Mouse (Mus musculus): ENCODE data around the gene Zfp229. TPM values are rescaled to one million over a fixed set of nuclear protein-coding genes. Genes with fewer than 3 reads are reported as not detected.
"Not testable (repeated sequence)": the region's sequence is repeated elsewhere in the genome, so short reads cannot be mapped to it uniquely, and the experiment has no call there.

Gene Zfp229
- polyA plus RNA-seq (2012; rRNA removed), result 4.4 and 4.6 TPM in 2 replicates

GRCm38 (mm10) chr17:21730495-21730894 lies at the start of gene Zfp229:
Zfp229 (plus strand) TSS chr17:21730795.
- DNase-seq (ENCODE audit: low spot score), result not testable (repeated sequence)

- DNase-seq (ENCODE audit: low spot score), result no peak
These were observed 39.0 kb upstream of the Zfp229 start, which contains the start of gene Gm10226 for GRCm38 (mm10) chr17:21691560-21691959. Gm10226 (plus strand) TSS chr17:21691860.

GRCm38 (mm10) chr17:21693342-21693741 lies 37.3 kb upstream of the Zfp229 start:
- no peak for DNase-seq (ENCODE audit: low spot score)

GRCm38 (mm10) chr17:21696073-21696472 lies 34.5 kb upstream of the Zfp229 start:
- no peak for DNase-seq (ENCODE audit: low spot score)

- DNase-seq (ENCODE audit: low spot score), result no peak
These were observed 28.0 kb upstream of the Zfp229 start for GRCm38 (mm10) chr17:21702281-21703240.

- DNase-seq (ENCODE audit: low spot score), result no peak
These were observed 27.2 kb upstream of the Zfp229 start for GRCm38 (mm10) chr17:21703414-21703813.

GRCm38 (mm10) chr17:21707343-21707996 lies 23.1 kb upstream of the Zfp229 start, which contains the start of gene Zfp760:
Zfp760 (plus strand) TSS chr17:21707741.
- DNase-seq (ENCODE audit: low spot score), result peak; percentile 55

- DNase-seq (ENCODE audit: low spot score), result no peak
These were observed 22.2 kb upstream of the Zfp229 start for GRCm38 (mm10) chr17:21708401-21708800.

- no peak for DNase-seq (ENCODE audit: low spot score)
These were observed 2.5 kb downstream of the Zfp229 start for GRCm38 (mm10) chr17:21733049-21733448.

- DNase-seq (ENCODE audit: low spot score), result peak; percentile 63
These were observed 3.0 kb downstream of the Zfp229 start for GRCm38 (mm10) chr17:21733529-21734031.

GRCm38 (mm10) chr17:21752791-21753190 lies 22.2 kb downstream of the Zfp229 start:
- no peak for DNase-seq (ENCODE audit: low spot score)

- DNase-seq (ENCODE audit: low spot score), result no peak
These were observed 23.0 kb downstream of the Zfp229 start for GRCm38 (mm10) chr17:21753342-21754208.

- no peak for DNase-seq (ENCODE audit: low spot score)
These were observed 39.7 kb downstream of the Zfp229 start for GRCm38 (mm10) chr17:21770336-21770735.

GRCm38 (mm10) chr17:21792256-21792655 lies 61.7 kb downstream of the Zfp229 start:
- no peak for DNase-seq (ENCODE audit: low spot score)

- not testable (repeated sequence) for DNase-seq (ENCODE audit: low spot score)
These were observed 70.8 kb downstream of the Zfp229 start for GRCm38 (mm10) chr17:21801373-21801772.

Other genes with a start within 250 kb of the Zfp229 start
- gene Zfp53, start 241.8 kb upstream of the Zfp229 start, polyA plus RNA-seq (2012; rRNA removed), result 8.1 and 9.2 TPM in 2 replicates
- 4.7 and 5.6 TPM in 2 replicates for gene Zfp52, start 195.3 kb upstream of the Zfp229 start, polyA plus RNA-seq (2012; rRNA removed)
- 8.5 and 9.8 TPM in 2 replicates for gene Zfp948, start 163.8 kb upstream of the Zfp229 start, polyA plus RNA-seq (2012; rRNA removed)
- 3.2 and 5.2 TPM in 2 replicates for gene Zfp983, start 80.2 kb upstream of the Zfp229 start, polyA plus RNA-seq (2012; rRNA removed)
- gene Gm10226, start 38.9 kb upstream of the Zfp229 start, polyA plus RNA-seq (2012; rRNA removed), result 3.2 and 3.5 TPM in 2 replicates
- 6.8 and 8.3 TPM in 2 replicates for gene Zfp760, start 23.1 kb upstream of the Zfp229 start, polyA plus RNA-seq (2012; rRNA removed)
- gene Zfp820, start 115.0 kb downstream of the Zfp229 start, polyA plus RNA-seq (2012; rRNA removed), result 2.4 and 2.8 TPM in 2 replicates
- gene Zfp995, start 179.1 kb downstream of the Zfp229 start, polyA plus RNA-seq (2012; rRNA removed), result 5.4 and 5.5 TPM in 2 replicates
- 8.1 and 9.5 TPM in 2 replicates for gene Zfp942, start 231.7 kb downstream of the Zfp229 start, polyA plus RNA-seq (2012; rRNA removed)
- 16.7 and 19.8 TPM in 2 replicates for gene Zfp943, start 231.8 kb downstream of the Zfp229 start, polyA plus RNA-seq (2012; rRNA removed)

Measured in urinary bladder, adult 2 months (tissue).